Mouse (Mus musculus): ENCODE measurements around the gene Med13l.

The Med13l gene

DNA sequence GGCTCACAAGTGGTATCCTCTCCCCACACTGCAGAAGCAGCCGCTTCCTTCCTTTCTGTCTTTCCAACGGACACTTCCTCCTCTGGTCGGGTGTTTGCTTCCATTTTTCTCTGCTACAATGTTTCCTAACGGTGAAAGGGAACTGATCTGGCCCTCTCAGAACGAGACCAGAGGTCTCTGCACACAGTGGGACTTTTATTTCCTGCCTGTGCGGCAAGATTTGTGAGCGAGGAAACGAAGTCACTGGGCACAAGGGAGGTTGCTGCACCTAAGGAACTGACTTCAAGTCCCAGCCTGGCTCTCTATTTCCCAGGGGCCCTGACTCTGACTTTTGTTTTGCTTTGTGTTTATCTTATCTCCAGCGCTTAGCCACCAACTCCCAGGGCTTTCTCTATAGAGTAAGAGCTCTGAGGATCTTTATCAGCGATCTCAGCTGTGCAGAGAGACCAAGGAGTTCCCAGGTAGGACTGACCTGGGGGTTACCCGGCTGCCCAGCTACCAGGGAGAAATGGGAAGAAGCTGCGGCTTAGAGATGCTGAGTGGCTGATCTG lies 4.0 kb upstream of the Med13l start:
- DNase-seq (ENCODE audit: extremely low spot score) = no peak

DNA sequence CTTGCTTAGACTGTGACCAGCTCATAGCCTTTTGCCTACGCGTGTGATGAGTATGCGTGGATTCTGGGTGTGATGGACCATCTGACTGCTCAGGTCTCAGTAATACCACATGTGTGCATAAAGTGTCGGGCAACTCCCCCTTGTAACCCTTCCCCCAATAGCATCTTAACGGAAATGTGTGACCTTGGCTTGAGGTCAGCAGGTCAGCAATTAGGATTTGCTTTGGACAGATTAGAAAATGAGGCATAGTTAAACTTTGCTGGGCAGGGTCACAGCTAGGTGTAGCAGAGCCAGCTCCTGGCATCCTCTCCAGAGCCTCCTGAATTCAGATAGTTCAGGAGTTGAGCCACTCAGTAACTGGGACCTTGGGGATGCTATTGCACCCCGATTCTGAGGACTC lies 1.6 kb upstream of the Med13l start:
- DNase-seq (ENCODE audit: extremely low spot score) = no peak

DNA sequence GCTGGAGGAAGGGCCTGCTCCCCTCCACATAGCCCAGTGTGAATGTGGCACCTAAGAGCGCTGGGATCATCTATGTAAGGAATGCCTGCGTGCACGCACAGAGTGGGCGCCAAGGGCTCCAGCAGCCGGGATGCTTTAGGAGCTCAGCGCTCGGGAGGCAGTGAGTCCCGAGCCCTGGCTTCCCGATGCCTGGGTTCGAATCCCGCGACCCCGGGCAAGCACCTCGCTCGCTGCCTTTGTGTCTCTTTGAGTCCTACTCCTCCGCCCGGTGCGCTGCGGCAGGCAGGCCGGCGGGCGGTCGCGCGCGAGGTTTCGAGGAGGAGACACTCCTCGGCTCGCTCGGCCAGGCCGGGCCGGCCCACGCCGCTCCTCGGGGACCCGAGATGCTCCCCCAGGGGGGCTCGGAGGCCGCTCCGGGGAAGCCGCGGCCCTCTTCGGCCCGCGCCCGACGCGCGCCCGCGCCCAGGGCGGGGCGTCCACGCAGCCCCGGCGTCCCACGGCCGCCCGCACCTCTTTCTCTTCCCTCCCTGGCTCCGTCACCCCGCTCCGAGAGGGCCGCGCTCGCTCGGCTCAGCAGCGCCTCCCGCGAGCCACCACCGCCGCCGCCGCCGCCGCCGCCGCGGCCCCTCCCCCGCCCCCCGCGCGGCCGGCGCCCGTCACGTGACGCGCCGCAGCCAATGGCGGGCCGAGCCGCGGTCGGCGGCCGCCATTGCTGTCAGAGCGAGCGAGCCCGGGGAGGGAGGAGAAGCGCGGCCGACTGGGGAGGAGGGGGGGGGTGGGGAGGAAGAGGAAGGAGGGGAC lies 695 bp upstream of the Med13l start:
- peak; percentile 88 for DNase-seq (ENCODE audit: extremely low spot score)

DNA sequence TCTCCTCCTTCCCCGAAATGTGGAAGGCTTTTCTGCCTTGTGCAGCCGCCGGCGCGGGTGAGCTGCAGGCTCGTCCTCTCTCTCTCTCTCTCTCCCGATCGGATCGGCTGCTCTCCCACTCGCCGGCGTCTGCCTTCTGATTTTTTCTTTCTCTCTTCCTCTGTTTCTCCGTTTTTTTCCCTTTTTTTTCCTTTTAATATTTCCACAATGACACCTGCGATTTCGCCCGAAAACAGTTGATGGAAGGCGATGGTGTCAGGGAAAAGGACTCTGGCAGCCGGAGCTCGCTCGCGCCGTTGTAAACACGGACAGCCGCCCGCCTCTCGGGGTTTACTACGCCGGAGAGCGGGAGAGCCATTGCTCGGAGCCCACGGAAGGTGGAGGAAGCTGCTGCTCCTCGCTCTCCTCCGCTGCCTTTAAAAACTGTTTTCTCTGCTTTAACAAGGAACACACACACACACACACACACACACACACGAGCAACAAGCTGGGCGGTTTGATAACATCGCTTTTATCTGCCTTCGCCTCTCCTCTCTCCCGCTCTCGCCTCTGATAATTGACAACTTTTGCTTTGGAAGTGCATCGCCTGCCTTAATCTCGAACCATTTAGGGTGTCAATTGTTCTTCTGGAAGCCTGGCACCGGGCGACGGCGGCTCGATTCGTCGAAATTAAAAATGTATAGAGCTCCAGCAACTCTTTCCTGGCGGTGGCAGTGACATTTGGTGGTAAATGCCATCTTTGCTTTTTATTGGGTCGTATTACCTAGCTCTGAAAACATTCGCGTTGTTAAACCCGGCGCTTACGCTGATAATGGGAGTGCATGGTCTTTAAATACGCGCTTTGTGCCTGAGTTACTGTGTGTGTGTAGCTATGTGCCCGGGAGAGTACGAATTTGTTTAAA lies 858 bp downstream of the Med13l start:
- DNase-seq (ENCODE audit: extremely low spot score) = peak; percentile 65

DNA sequence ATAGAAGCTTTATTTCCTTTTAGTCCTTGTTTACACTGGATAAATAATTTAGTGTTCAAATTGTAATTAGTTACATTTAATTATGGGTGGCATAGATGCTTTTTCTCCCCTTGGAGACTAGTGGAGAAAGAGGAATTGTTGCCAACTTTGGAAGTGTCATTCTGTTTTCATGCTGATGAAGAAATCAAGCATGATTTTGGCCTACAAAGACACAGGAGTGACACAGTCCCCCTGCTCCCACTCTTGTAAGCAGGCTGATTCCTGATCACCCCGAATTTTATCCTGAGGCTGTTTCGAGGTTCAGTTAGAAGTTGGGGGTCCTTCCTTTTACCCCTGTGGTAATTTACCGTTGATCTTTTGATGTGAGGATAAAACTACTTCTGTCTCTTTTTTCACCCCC lies 1.7 kb downstream of the Med13l start:
- DNase-seq (ENCODE audit: extremely low spot score) = no peak

DNA sequence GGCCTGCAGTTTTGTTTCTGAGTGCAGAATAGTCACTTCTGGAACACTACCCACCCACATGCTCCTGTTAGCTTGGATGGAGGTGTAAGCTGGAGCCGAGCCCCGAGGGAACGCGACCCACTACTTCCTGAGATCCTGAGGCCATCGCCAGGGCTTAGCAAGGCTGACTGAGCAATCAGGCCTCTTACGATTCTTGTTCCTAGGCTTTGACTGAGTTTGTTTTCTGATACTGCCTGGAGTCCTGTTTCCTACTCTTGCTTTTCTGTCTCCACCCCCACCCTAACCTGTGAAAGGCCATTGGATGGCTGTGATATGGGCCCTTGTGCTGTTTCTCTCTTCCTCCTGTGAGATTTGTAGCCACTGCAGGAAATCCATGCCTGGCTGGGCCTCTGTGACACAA lies 3.1 kb downstream of the Med13l start:
- no peak for DNase-seq (ENCODE audit: extremely low spot score)

DNA sequence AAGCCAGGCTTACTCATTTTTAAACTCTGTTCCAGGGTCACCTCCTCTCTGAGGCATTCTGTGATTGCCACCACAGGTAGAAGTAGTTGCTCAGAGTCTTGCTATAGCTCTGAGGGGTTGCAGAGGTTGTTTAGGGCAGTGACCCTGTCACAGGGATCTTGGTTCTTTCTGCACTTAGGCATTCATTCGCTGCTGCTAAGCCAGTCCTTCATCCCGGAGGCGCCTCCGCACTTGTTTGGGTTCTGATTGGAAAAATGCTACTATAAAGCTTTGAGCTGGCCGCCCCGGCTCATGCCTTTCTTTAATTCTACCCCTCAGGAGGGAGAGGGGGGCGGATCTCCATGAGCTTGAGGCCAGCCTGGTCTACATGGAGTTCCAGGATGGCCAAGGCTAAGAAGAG lies 6.9 kb downstream of the Med13l start:
- no peak for DNase-seq (ENCODE audit: extremely low spot score)

DNA sequence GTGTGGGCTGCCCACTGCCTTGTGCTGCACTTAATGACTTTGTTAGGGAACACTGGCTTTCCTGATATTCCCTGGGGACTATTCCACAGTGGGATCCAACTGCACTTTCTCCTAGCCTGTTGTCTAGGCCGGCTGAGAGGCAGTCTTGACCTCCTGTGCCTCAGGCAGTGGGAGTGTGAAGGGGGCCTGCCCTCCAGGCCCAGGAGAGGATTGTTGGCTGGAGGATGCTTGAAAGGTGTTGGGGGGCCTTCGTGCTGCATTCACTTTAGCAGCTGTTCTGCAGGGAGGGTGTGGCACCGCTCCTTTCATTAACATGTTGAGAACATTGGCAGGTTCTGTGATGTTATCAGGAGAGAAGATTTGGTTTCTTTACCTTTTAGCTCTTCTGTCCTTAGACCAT lies 8.5 kb downstream of the Med13l start:
- DNase-seq (ENCODE audit: extremely low spot score) = no peak

DNA sequence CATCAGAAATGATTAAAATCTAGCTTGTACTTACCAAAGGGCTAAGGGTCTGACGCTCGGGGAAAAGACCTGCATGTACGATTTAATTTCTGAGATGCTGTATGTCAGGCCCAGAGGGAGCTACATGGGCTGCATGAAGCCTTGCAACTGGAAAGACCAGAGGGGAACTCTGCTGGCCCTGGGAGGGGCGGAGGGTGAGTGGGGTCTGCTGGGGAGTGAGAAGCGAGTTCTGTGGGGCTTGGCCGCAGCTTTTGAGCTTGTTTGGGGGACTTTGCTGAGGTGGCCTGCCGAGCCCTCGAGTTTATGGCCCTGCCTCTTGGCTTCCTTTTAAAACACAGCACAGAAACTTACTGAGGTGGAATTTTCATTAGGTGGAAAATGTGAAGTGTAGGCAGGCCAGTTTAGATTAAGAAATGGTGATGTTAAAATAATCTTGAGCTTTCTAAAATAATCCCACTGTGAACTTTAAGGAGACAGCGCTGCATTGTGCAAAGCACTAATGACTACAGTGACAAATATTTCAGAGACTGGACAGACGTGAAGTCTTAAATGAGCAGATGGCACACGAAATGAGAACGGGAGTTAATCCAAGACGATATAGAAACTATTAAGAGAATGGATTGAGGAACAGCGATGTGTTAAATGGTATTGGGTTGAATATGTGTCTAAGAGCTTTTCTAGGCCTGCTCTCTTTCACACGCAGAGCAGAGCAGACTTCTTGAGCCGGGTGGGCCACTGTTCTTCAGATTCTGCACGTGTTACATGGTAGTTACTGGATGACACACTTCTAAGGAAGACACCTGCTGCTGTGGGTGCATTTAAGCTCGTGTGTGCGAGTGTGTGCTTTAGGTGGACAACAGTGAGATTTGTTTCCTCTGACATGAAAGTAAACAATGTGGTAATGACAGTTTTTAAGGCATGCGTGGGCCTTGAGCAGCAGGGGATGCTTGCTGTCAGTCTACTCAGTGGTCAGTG lies 9.4 kb downstream of the Med13l start:
- DNase-seq (ENCODE audit: extremely low spot score) = no peak

DNA sequence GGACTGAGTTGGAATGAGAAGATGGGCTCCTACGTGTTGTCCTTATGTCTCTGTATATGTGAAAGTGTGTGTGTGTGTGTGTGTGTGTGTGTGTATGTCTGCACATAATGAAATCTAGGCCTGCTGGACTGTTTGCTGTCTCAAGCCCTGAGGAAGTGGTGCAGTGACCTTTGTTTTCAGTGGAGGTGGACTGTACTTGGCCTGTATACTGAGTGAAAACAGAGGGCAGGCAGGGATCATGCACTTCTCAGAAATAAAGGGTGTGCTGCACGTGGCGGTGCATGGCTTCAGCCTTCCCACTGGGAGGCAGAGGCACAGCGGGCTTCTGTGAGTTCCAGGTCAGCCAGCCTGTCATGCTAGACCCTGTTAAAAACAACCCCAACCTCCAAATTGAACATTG lies 11.0 kb downstream of the Med13l start:
- no peak for DNase-seq (ENCODE audit: extremely low spot score)

DNA sequence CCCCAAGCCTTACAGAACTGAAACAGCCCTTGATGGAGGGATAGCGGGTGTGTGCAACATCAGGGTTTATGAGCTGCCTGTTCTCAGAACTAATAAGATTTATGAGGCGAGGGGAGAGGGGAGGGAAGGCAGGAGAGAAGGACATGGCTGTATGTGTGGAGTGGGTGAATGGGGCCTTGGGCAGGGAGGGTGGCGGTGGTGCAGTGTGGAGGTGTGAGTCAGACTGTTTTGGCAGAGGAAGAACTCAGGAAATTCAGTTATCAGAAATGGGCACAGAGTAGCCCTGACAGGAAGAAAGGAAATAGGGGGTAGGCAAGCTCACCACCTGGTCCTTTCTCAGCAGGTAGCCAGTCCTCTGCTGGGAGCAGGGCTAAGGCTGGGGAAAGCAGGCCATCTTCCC lies 13.8 kb downstream of the Med13l start:
- DNase-seq (ENCODE audit: extremely low spot score) = no peak

DNA sequence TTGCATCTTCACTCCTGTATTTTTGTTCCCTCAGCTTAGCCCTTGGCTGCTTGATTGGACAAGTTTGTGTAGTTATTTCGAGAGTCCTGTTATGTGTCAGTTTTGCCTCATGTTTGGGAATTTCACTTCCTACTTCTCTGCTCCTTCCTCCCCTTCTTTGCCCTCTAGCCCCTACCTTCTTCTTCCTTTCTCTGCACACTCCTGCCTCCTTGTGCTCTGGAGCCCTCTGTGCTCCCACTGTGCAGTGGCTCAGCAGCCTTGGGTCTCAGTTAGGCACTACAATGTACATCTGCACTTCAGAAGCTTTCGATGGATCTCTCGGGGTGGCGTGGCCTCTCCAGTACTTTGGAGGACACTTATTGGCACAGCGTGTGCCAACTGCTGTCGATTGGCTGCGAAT lies 14.5 kb downstream of the Med13l start:
- DNase-seq (ENCODE audit: extremely low spot score) = no peak

DNA sequence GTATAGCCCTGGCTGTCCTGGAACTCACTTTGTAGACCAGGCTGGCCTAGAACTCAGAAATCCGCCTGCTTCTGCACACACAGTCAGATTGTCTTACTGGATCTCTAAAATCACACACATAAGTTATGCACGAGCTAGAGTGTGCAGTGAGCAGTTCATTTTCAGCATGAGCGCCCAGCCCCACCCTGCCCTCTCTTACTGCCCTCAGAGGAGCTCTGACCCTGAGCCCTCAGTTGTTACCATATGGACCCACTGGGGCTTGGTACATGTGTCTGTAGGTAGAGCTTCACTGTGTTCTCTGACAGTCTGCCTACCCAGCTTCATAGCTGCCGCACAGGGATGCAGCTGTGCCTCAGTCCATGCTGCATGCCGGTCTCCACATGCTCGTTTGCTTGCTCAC lies 15.4 kb downstream of the Med13l start:
- DNase-seq (ENCODE audit: extremely low spot score) = no peak

DNA sequence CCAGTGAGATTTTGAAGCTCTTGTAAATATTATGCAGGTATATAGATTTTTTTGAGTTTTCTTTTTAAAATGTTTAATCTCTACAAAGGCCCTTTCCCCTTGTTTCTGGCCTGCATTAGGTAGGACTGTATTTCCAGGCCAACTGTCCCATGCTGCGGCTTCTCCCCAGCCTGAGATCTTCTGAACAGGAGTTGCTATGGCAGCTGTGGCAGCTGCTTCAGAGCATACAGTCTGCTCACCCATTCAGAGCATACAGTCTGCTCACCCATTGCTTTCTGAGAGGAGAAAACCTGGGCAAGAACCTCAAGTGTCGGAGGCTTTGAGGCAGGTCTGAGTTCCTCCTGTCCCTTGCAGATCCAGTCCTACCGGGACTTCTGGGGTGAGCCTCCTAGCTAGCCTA lies 16.3 kb downstream of the Med13l start:
- DNase-seq (ENCODE audit: extremely low spot score) = no peak

DNA sequence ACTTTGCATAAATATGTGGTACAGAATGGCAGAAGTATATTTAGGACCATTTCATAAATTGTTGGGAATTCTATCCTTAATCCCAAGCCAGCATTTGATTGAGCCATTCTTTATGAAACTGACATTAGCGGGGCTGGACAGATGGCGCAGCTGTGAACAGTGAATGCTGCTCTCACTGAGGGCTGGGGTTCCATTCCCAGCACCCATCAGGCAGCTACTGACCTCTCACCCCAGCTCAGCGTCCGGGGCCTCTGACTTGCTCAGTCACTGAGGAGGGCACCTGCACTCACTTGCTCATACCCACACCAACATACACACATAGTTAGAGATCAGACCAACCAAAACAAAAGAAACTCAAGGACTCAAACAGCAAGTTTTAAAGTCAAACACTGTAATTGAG lies 24.9 kb downstream of the Med13l start:
- no peak for DNase-seq (ENCODE audit: extremely low spot score)

DNA sequence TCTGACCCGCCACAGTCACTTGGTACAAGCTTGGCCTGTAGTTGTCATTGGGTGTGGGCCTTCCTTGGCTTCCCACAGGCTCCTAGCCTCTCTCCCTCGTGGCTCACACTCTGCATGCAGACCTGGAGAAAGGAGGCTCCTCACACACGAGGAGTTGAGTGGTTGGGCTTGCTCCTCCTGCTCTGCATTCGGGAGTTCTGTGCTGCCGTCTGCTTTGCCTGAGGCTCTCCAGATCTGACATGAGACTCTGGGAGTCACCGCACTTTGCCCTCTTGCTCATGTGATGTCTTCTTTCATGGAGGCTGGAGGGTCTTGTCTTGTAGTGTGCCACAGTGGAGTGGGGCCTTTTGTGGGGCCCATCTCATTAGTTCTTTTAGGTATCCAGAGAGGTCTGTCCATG lies 26.1 kb downstream of the Med13l start:
- no peak for DNase-seq (ENCODE audit: extremely low spot score)

DNA sequence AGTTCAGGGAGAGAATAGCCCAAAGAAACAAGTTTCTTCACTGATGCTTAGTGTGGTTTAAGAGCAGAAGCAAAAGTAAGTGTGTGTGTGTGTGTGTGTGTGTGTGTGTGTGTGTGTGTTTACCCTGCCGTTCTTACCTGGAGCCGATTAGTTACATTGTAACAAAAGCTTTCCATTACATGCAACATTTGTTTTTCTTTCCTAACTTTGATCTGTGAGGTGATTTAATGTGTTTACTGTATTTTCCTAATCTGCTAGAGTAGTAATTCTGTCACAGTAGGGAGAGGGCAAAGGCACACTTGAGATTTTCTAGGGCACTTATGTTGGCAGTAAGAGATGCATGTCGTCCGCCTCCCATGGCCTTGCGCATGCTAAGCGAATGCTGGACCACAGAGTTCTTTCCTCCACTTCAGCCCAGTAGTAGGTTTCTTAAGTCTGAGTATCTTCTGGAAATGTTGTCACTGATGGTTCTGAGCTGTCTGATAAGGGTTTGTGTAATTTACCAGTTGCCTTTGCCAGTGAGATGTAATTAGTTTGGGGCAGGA lies 28.0 kb downstream of the Med13l start:
- no peak for DNase-seq (ENCODE audit: extremely low spot score)

DNA sequence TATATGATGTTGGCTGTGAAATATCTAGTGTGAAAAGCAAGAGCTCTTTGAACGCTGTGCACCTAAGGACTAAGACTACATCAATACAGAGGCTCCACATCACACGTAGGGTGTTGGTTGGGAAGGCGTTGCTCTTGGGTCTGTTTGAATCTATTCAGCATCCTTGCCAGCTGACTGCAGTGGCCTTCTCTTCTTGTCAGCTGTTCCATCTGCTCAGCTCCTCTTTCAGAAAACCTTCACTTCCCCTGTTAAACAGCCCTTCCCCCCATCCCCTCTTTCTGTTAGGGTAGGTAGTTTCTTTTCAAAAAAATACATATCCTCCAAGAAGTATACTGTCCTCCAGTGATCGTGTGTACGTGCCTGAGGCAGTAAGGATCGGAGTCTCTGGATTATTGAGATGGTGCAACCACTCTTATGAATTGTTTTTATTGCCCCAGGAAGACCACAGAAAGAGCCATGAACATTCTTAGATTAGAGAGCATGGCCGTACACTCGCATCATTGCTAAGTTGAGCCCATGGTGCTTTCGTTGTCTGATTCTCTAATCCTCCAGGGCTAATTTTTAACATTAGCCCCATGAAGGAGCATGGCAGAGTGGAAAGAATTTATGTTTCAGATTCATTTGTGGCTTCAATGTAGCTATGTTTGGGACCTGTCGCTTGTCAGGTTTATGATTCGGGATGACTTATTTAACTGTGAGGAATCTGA lies 28.9 kb downstream of the Med13l start:
- DNase-seq (ENCODE audit: extremely low spot score) = no peak

DNA sequence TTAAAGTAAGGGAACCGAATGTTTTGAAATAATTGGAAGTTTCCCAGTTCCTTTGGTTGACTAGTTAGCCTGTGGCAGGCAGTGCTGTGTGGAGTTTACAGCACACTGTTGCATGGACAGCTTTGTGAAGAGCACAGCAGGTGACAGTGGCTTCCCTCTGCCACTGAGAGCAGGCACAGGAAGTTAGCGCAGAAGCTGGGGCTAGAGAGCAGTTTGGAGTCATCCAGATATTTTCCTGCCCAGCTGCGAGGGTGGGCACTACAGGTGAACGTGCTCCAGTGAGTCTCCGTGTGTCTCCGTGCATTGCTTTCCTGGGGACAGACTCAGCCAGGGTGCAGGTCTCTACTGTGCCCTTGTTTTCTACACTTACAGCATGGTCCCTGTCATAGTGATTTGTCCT lies 30.4 kb downstream of the Med13l start:
- DNase-seq (ENCODE audit: extremely low spot score) = no peak

DNA sequence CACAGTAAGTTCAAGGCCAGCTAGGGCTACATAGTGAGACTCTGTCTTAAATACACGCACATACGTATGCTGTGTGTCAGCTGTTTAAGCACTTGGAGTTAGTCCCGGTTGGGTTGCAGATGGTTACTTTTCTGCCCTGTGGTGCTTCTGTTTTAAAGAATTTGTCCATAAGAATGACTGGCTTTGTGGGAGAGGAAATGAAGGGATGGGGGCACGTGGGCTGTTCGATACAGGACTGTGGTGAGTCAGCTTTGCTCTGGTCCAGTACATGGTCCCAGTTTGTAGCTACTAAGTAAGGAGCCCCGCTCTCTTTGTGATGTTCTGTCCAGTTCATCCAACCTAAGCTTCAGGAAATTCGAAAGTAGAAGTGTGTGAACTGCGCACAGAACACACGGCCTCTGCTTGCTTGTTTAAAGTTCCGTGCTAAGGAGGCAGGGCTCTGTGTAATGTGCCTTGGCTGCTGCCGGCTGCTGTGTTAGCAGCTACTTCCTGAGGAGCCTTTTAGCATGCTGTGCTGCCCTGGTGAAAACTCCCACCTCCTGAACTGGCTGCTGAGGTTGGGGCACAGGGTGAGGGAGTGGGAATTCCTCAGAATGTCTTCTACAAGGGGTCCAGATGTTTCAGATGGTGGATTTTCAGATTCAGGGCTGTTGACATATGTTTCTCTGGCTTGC lies 31.5 kb downstream of the Med13l start:
- DNase-seq (ENCODE audit: extremely low spot score) = no peak
